Mouse (Mus musculus): ENCODE data around the gene Nhsl2.

- no peak for TF ChIP-seq CTCF (IDR thresholded peaks at IDR 0.05; ENCODE audit: low read depth, low read length)
- no peak for TF ChIP-seq EP300 (IDR thresholded peaks at IDR 0.05; ENCODE audit: insufficient read depth, low read depth, low read length)
Measured at GRCm38 (mm10) chrX:102085798-102086443, 236.7 kb downstream of the Nhsl2 start.
